Comparison of ENCODE assay signal across 8 mouse cellular contexts in genomic region chr8:61403266-61404177, GRCm38 (mm10).
DNase-seq lines count a peak whose midpoint lies in the region; ATAC-seq and TF ChIP-seq lines count a peak whose summit lies in the region.

No protein-coding gene starts in this region.

- no peaks in the 10 kb centered on the region; the same call in 1 of the 2 replicates for H3K9me3 ChIP-seq in lung, embryonic 16.5 days (ENCODE audit: control insufficient read depth, low read length)
- no peaks in the 10 kb centered on the region for H3K9me3 ChIP-seq in hindbrain, embryonic 15.5 days
- H3K9me3 ChIP-seq in liver, embryonic 14.5 days (ENCODE audit: control insufficient read depth, low read length), result no peaks in the 10 kb centered on the region

- no peak overlapping the region for H3K4me2 ChIP-seq in lung, embryonic 16.5 days (ENCODE audit: low read depth, low read length)
- 0 out of 2 replicates have a peak overlapping the region, but pooled peaks have one; percentile 6 for H3K4me2 ChIP-seq in hindbrain, embryonic 15.5 days
- no peak overlapping the region for H3K4me2 ChIP-seq in liver, embryonic 14.5 days (ENCODE audit: low read depth)

- ATAC-seq in lung, embryonic 16.5 days (ENCODE audit: low read depth), result 0 out of 2 replicates have a peak, but pooled peaks have one; percentile 39
- ATAC-seq in hindbrain, embryonic 15.5 days (ENCODE audit: low FRiP score, low read depth), result peak; percentile 69
- ATAC-seq in liver, embryonic 14.5 days (ENCODE audit: insufficient read depth), result 0 out of 2 replicates have a peak, but pooled peaks have one; percentile 33
- no peak for ATAC-seq in megakaryocyte, adult 5-6 weeks (ENCODE audit: poor library complexity, severe bottlenecking)

- TF ChIP-seq CTCF in liver, embryonic 14.5 days (IDR thresholded peaks at IDR 0.05; ENCODE audit: low read depth), result no peak

- peaks cover 13% of the 10 kb centered on the region for H3K4me1 ChIP-seq in lung, embryonic 16.5 days (replicated peaks; ENCODE audit: control insufficient read depth, insufficient read depth, low read length)
- H3K4me1 ChIP-seq in hindbrain, embryonic 15.5 days (replicated peaks), result peaks cover 20% of the 10 kb centered on the region
- H3K4me1 ChIP-seq in liver, embryonic 14.5 days (replicated peaks; ENCODE audit: control insufficient read depth in 2 of 2, insufficient read depth in 2 of 2, low read length in 1 of 2), result peaks cover 0 to 5% of the 10 kb centered on the region in 2 experiments; a peak in 2 of 4 replicates

- H3K27me3 ChIP-seq in lung, embryonic 16.5 days (ENCODE audit: control insufficient read depth, insufficient read depth, low read depth, low read length), result no peaks in the 10 kb centered on the region
- H3K27me3 ChIP-seq in hindbrain, embryonic 15.5 days, result no peaks in the 10 kb centered on the region
- no peaks in the 10 kb centered on the region for H3K27me3 ChIP-seq in liver, embryonic 14.5 days (ENCODE audit: control insufficient read depth, insufficient read depth, low read length)

- TF ChIP-seq EP300 in liver, embryonic 14.5 days (IDR thresholded peaks at IDR 0.05; ENCODE audit: low read depth), result no peak

- no peak overlapping the region for H3K4me3 ChIP-seq in lung, embryonic 16.5 days (ENCODE audit: low read length)
- H3K4me3 ChIP-seq in hindbrain, embryonic 15.5 days, result no peak overlapping the region
- no peak overlapping the region for H3K4me3 ChIP-seq in liver, embryonic 14.5 days (ENCODE audit: insufficient read depth in 1 of 2, low read depth in 2 of 2, low read length in 2 of 2)

- no peak overlapping the region for H3K27ac ChIP-seq in lung, embryonic 16.5 days (ENCODE audit: low read length)
- H3K27ac ChIP-seq in hindbrain, embryonic 15.5 days (replicated peaks), result peak overlapping the region; percentile 64
- no peak overlapping the region for H3K27ac ChIP-seq in liver, embryonic 14.5 days

- no peak overlapping the region for H3K9ac ChIP-seq in lung, embryonic 16.5 days (ENCODE audit: low read length)
- no peak overlapping the region for H3K9ac ChIP-seq in hindbrain, embryonic 15.5 days
- no peak overlapping the region for H3K9ac ChIP-seq in liver, embryonic 14.5 days (replicated peaks)

- no peaks in the 10 kb centered on the region for H3K36me3 ChIP-seq in lung, embryonic 16.5 days (ENCODE audit: control insufficient read depth, insufficient read depth, low read length)
- no peaks in the 10 kb centered on the region for H3K36me3 ChIP-seq in hindbrain, embryonic 15.5 days
- no peaks in the 10 kb centered on the region for H3K36me3 ChIP-seq in liver, embryonic 14.5 days (replicated peaks; ENCODE audit: control insufficient read depth, insufficient read depth, low read depth)

- no peak for DNase-seq in lung, postnatal 36 days
- no peak for DNase-seq in liver, embryonic 14.5 days (ENCODE audit: low read depth in 3 of 3, low spot score in 3 of 3)
- peak; percentile 14 for DNase-seq in testis, postnatal 14 days (ENCODE audit: low spot score)
- no peak for DNase-seq in layer of hippocampus, adult 11-12 months (ENCODE audit: low spot score)
- DNase-seq in layer of hippocampus, adult 9-11 months, result no peak

- 13% methylated on average over 6 of the region's 6 CpGs for WGBS in lung, embryonic 16.5 days
- WGBS in hindbrain, embryonic 15.5 days, result 5% methylated on average over 6 of the region's 6 CpGs
- WGBS in liver, embryonic 14.5 days (ENCODE audit: insufficient replicate concordance), result 32% methylated on average over 6 of the region's 6 CpGs
